Mouse (Mus musculus) frontal cortex, postnatal 25 days (tissue): ENCODE data around the gene Prpf8.
"Not testable (repeated sequence)": the region's sequence is repeated elsewhere in the genome, so short reads cannot be mapped to it uniquely, and the experiment has no call there.

Experiments used
- DNase-seq, 2 experiments: peaks; one replicate each; pipeline ENCODE4 v3.0.0; 2022; ENCODE audit warnings: low spot score in 2 of 2

The Prpf8 gene

DNA sequence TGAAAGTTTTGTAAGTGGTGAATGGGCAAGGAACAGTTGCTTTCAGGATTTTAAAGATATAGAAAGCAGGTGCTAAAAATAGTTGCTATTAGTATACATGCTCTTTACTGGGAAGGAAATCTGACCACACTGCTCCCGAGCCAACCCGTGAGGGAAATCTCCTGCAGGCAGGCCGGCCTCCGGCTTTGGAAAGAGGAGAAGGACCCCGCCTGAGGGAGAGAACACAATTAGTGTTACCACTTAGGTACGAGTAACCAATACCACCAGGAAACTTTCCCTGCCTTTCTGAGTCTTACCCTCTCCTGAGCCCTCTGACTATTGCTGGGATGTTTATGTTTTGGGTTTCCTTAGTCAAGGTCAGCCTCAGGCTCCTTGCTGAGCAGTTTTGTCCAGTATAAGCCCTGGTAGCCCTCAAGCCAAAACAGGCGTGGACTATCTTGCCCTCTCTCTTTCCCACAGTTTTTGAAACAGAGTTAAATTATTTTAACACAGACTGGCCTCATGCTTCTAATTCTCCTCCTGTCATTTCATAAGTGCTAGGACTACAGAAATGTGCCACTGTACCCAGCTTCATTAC lies 66.4 kb downstream of the Prpf8 start:
- DNase-seq: no peak

GRCm38 (mm10) chr11:75556006-75556405 lies 69.4 kb downstream of the Prpf8 start:
- DNase-seq: not testable (repeated sequence)

DNA sequence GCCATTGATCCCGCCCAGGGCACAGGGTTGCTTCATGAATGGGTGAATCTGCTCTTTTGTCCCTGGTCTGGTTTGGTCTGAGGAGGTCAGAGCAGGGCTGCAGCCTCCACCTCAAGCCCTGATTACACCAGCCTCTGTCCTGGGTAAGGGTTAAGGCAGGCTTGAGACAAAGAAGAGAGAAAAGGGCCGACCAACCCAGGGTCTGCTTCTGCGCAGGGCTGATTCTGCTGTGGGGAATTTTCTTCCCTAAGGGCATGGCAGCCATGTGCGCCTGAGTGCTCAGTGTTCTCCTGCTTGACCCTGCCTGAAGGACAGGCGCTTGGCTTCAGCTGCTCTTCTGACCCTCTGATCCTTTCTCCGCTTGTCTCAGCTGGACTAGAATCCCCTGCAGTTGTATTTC lies 70.5 kb downstream of the Prpf8 start:
- DNase-seq: no peak

- no peak for DNase-seq
Measured at GRCm38 (mm10) chr11:75558101-75558500, 71.5 kb downstream of the Prpf8 start.
